Mouse (Mus musculus): ENCODE data around the gene Dnaaf1.

The Dnaaf1 gene

GRCm38 (mm10) chr8:119574437-119575365 lies at the start of gene Dnaaf1, which contains the start of gene Hsdl1:
Dnaaf1 (plus strand) TSS chr8:119575235.
Hsdl1 (minus strand) TSS chr8:119575183.
- DNase-seq (ENCODE audit: low read depth, low spot score), result peak; percentile 94

- DNase-seq (ENCODE audit: low read depth, low spot score), result no peak
Observed at GRCm38 (mm10) chr8:119528762-119529161, 46.3 kb upstream of the Dnaaf1 start.

- no peak for DNase-seq (ENCODE audit: low read depth, low spot score)
Observed at GRCm38 (mm10) chr8:119530937-119531336, 44.1 kb upstream of the Dnaaf1 start.

DNA sequence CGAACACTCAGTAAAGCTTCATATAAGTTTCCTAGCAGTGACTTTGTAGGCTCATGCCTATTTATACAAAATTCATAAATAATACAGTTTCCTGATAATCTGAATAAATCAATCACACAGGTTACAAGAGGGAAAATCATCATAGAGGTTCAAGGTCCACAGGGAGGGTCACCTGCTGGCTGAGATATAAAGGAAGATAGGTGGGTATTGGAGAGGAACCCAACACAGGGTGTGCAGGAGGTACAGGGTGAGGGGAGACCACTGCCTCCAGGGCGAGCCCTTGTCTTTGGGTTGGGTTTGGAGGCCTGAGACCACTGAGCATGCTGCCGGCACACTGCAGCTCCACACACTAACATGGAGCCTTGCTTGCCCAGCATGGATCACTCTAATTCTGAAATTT lies 43.6 kb upstream of the Dnaaf1 start:
- DNase-seq (ENCODE audit: low read depth, low spot score), result no peak

GRCm38 (mm10) chr8:119531973-119532372 lies 43.1 kb upstream of the Dnaaf1 start:
- no peak for DNase-seq (ENCODE audit: low read depth, low spot score)

DNA sequence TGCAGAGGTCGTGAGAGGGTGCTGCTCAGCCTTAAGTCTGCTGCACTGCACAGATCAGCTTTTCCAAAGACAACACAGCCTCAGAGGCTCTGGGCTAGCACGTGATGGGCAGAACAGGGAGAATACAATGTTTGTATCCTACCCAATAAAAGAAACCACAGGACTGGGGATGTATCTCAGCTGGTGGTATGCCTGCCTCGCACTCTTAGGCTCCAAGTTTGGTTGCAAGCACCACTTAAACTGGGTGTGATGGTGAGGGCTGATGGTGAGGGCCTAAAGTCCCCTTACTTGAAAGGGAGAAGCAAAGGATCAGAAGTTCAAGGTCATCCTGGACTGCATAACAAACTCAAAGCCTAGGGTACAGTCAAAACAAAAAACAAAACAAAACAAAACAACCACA lies 30.4 kb upstream of the Dnaaf1 start:
- DNase-seq (ENCODE audit: low read depth, low spot score), result no peak

- no peak for DNase-seq (ENCODE audit: low read depth, low spot score)
Observed at GRCm38 (mm10) chr8:119545180-119545579, 29.9 kb upstream of the Dnaaf1 start.

GRCm38 (mm10) chr8:119545791-119546190 lies 29.2 kb upstream of the Dnaaf1 start:
- DNase-seq (ENCODE audit: low read depth, low spot score), result no peak

DNA sequence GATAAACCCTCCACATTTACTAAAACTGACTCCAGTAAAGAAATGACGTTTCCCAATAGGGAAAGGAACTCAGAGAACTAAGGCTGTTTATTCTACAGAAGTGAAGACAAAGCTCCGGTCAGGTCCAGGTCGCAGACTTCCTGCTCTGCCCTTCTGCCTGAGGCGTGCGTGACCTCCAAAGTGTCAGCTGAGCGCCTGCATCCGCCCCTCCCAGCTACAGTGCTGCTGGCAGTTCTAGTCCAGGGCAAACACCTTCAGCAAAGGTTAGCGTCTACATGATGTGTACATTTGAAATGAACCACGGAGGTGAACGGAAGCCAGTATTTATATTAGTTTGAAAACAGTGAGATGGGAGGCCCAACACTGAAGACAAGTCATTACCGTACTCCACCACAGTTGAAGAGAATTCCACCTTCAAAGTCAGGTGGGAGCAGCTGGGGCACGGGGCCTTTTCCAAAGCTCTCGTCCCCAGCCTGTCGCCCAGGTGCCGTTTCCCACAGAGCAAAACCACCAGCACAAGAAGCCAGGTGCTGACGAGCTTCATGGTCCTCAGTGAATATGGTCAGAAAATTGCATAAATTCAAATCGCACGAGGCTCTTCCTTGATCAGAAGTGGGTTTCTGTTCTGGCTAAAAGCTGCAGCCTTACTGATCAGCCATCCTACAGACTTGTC lies 27.9 kb upstream of the Dnaaf1 start:
- DNase-seq (ENCODE audit: low read depth, low spot score), result no peak

DNA sequence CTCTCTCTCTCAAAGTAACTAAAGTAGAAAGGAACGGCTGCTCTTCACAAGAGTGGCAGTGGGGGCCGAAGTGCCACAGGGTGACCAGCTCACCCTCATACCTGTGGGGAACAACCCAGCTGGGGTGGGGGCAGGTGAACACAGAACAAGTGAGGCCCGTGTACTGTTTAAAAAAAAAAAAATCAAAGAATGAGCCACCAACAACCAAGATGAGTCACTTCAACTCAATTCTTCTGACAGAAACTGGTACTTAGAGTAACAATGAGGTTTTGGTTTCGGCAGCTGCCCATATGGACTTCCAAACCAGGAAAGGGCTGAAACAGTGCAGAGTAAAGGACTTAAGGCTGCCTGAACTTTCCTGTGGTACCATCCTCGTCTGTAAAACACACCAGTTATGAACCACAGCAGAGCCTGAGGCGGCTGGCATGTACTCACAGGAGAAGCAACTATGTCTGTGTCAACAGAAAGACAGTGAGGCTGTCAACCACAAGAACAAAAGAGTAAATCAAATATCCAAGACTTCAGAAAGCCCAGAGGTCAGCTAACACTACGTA lies 26.4 kb upstream of the Dnaaf1 start:
- DNase-seq (ENCODE audit: low read depth, low spot score), result no peak

DNA sequence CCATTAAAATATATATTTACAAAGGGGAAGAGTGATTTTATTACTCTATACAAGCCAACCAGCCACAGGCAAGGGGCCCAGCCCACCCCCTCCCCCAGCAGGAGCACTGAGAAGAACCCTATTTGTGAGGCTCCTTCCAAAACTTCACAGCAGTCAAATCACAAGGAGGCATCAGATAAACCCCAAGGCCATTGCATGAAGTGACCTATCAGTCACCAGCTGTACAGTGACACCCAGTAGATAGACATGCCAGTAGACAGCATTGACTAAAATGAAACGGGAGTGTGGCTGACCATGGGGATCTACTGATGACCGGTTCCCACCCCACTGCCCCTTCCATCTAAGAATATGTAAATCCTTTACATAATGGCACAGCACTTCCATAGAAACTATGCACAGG lies 22.1 kb upstream of the Dnaaf1 start:
- DNase-seq (ENCODE audit: low read depth, low spot score), result no peak

DNA sequence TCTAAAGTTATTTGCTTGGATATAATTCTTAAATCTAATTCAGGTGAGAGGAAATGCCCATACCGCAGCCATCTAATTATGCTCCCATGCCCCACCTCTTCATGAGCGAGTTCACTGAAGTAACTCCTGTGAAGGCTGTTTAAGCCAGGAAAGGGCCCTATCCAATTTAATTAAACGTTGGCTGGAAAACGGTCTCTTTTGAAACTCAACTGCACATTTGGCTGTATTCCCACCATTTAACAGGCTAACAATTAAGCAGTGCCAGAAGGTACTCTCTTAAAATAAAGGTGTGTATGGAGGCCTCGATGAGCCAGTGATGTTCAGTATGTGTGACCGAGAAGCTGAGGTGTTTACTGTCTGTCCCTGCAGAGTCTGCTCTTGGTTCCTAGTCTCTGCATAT lies 19.2 kb upstream of the Dnaaf1 start:
- no peak for DNase-seq (ENCODE audit: low read depth, low spot score)

- DNase-seq (ENCODE audit: low read depth, low spot score), result no peak
Observed at GRCm38 (mm10) chr8:119557132-119557531, 17.9 kb upstream of the Dnaaf1 start.

DNA sequence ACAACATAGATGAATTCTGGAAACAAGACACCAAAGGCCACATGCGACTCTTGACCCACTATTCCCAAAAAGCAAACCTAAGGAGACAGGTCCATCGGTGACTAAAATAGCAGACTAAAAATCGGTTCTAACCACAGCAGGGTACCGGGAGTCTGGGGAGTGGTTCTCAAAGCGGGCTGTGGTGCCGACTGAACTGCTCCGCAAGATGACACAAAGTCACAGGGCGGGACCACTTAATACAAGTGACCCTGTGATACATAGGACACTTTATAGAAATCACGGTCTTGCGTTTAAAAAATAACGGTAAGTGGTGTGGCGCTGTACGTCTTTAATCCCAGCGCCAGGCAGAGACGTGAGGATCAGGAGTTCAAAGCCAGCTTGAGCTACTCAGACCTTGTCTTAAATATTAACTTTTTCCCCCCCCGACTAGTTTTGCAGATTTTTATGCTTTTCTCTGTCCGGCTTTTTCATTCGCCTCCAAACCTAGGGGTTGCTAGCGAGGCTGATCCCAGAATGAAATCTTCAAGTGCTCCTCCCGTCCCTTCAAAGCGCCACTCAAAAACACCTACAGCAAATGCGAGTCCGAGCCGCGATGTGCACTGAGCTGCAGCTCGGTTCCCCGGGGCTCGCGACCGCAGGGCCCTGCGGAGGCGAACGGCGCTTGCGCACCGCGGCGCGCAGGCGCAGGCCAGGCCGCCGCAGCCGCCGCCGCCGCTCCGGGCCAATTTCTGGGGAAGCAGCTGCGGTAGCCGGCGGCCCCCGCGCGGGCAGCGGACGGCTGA lies 17.0 kb upstream of the Dnaaf1 start:
- peak; percentile 85 for DNase-seq (ENCODE audit: low read depth, low spot score)

DNA sequence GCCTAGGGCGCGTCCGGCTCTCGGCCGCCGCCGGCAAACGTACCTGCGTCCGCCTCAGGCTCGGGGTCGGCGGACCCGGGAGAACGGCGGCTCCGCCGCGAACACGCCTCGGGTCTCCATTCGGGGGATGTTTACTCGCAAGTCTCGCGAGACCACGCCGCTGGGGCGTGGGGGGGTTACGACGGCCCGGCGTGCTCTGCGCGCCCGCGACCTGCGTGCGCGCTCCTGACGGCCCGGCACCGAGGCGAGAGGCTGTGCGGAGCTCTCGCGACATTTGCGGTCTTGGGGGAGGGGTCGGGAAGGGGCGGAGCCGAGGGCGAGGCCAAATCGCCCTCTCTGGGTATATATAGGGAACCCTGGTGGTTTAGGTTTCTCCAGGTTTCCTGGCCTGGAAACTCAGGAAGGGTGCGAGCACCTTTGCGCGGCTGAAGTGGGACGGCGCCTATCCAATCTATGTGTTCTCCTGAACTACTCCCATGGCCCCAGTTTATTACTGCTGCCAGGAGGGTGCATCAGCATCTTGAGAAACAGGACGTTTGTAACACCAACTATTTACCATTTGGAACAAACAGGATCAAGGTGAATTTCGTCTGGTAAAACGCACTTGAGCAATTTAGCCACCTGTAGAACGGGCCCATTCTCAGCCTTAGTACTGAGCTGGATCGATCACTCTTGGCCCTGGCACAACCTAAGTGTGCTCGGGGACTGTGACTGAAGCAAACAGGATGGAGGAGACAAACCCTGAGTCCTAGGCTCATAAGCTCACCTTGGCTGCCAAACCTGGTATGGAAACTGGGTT lies 16.2 kb upstream of the Dnaaf1 start, which contains the start of gene Mbtps1:
Gene Mbtps1, minus strand, starts transcription at position 133 of the 799 bp plus-strand sequence.
- peak; percentile 100 for DNase-seq (ENCODE audit: low read depth, low spot score)

GRCm38 (mm10) chr8:119559402-119559720 lies 15.7 kb upstream of the Dnaaf1 start:
- no peak for DNase-seq (ENCODE audit: low read depth, low spot score)

DNA sequence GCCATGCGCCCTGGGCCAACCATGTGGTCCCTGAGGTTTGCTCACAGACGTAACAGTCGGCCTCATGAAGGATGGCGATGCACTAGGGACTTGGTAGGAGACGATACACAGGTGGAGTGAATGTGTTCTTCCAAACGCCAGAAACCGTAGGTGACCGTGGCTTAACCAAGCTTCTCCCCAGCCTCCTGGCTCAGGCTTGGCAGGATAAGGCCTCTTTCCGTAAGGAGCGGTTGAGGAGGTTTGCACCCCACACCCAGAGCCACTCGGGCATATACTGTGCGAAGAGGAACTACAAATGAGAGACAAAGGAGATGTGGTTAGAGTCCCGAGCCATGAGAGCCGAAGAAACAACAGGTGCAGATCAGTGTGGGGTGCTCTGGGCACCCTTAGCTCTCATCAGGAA lies 11.2 kb upstream of the Dnaaf1 start:
- DNase-seq (ENCODE audit: low read depth, low spot score), result no peak

- no peak for DNase-seq (ENCODE audit: low read depth, low spot score)
Observed at GRCm38 (mm10) chr8:119566367-119566766, 8.7 kb upstream of the Dnaaf1 start.

DNA sequence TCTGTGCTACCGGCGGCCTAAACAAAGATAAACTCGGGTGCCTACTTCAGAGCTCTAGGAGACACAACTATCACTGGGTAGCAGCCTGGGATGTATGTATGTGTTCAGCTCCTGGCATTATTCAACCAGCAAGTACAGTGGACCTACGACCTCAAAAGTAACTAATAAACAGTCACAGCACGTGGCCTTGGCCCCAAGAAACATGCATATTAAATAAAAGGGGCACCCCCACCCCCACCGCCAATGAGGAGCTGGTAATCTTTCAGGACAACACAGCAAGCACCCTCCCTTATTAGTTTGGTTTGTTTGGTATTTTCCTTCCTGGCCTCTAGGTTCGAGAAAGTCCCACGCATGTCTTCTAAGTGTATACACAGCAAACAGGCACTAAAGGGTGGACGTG lies 6.8 kb upstream of the Dnaaf1 start:
- no peak for DNase-seq (ENCODE audit: low read depth, low spot score)

GRCm38 (mm10) chr8:119568951-119569350 lies 6.1 kb upstream of the Dnaaf1 start:
- DNase-seq (ENCODE audit: low read depth, low spot score), result no peak

GRCm38 (mm10) chr8:119569881-119570280 lies 5.2 kb upstream of the Dnaaf1 start:
- no peak for DNase-seq (ENCODE audit: low read depth, low spot score)
